Mouse (Mus musculus) neural tube, embryonic 15.5 days (tissue): Measurements from ENCODE around the gene Ulk1. TPM values are rescaled to one million over a fixed set of nuclear protein-coding genes. Genes with fewer than 3 reads are reported as not detected.
A peak's percentile ranks its signal among the peaks of the same experiment; 100 is the strongest.
"Not testable (repeated sequence)": the region's sequence is repeated elsewhere in the genome, so short reads cannot be mapped to it uniquely, and the experiment has no call there.

Source experiments
- ATAC-seq: fragments of 200-750 bp; cut with Nextera tagmentation; 2 replicates; pipeline ENCODE4 v1.8.0; 2017; ENCODE audit warnings: mild to moderate bottlenecking, moderate TSS enrichment, moderate library complexity; ENCODE audit not compliant: low FRiP score
- H3K27ac ChIP-seq: fragments of 300-500 bp; sonication (generic); replicated peaks from 2 replicates; pipeline ENCODE4 v1.5.1; 2015; ENCODE audit warnings: mild to moderate bottlenecking, inconsistent platforms
- H3K27me3 ChIP-seq: fragments of 300-500 bp; sonication (generic); replicated peaks from 2 replicates; pipeline ENCODE4 v1.6.1; 2015; ENCODE audit warnings: inconsistent platforms
- H3K36me3 ChIP-seq: fragments of 300-500 bp; sonication (generic); 2 replicates; pipeline ENCODE4 v1.6.1; 2015; ENCODE audit warnings: inconsistent platforms
- H3K4me1 ChIP-seq: fragments of 300-500 bp; sonication (generic); 2 replicates; pipeline ENCODE4 v1.6.1; 2015; ENCODE audit warnings: inconsistent platforms
- H3K4me2 ChIP-seq: fragments of 300-500 bp; sonication (generic); 2 replicates; pipeline ENCODE4 v1.6.1; 2015; ENCODE audit warnings: inconsistent platforms, mild to moderate bottlenecking, moderate library complexity
- H3K4me3 ChIP-seq: fragments of 300-500 bp; sonication (generic); replicated peaks from 2 replicates; pipeline ENCODE4 v1.5.1; 2015; ENCODE audit warnings: mild to moderate bottlenecking, inconsistent platforms
- H3K9ac ChIP-seq: fragments of 300-500 bp; sonication (generic); replicated peaks from 2 replicates; pipeline ENCODE4 v1.6.1; 2015; ENCODE audit warnings: mild to moderate bottlenecking, inconsistent platforms
- H3K9me3 ChIP-seq: fragments of 300-500 bp; sonication (generic); replicated peaks from 2 replicates; pipeline ENCODE4 v1.6.1; 2016; ENCODE audit warnings: inconsistent platforms
- WGBS: fragments of 180-500 bp; shearing (Covaris S2); methylation state at CpG from one replicate; pipeline ENCODE4 v1.1.7; 2015; ENCODE audit warnings: mixed read lengths; 5-methylcytosine and 5-hydroxymethylcytosine counted together
- polyA plus RNA-seq: library from polyadenylated mRNA; unstranded; fragments of >200 nt; fragmentation: Nextera tagmentation; extraction: Ambion mirVana; gene quantifications from 2 replicates; pipeline ENCODE4 v1.2.1, GENCODE M21; 2015

Ulk1 gene
- 24.3 and 27.0 TPM in 2 replicates for polyA plus RNA-seq

- Histone ChIP-seq H3K9ac (peak within 1 kb of the TSS; percentile 79), H3K4me1 (peaks cover 45% of the 10 kb centered on the region), H3K9me3 (no peaks in the 10 kb centered on the region), H3K27me3 (no peaks in the 10 kb centered on the region), H3K36me3 (peaks cover 6% of the 10 kb centered on the region; the same call in 1 of the 2 replicates), H3K4me2 (peak within 1 kb of the TSS; percentile 98), H3K4me3 (peak within 1 kb of the TSS; percentile 82), H3K27ac (peak within 1 kb of the TSS; percentile 81)
- WGBS = under 1% methylated on average over 74 of the region's 80 CpGs
- ATAC-seq = peak; percentile 97
Measured at GRCm38 (mm10) chr5:110809667-110810325, at the start of gene Ulk1. TSS of gene Ulk1 (minus strand) at chr5:110810097.

- ATAC-seq = peak; percentile 31; the same call in 1 of the 2 replicates
- no peak overlapping the region for H3K9ac ChIP-seq
- no peaks in the 10 kb centered on the region for H3K27me3 ChIP-seq
- 49% methylated on average over 13 of the region's 13 CpGs for WGBS
- peak overlapping the region; percentile 39 for H3K4me2 ChIP-seq
- H3K27ac ChIP-seq = peak overlapping the region; percentile 81
- no peaks in the 10 kb centered on the region for H3K36me3 ChIP-seq
- no peaks in the 10 kb centered on the region for H3K9me3 ChIP-seq
- H3K4me1 ChIP-seq = peaks cover 6% of the 10 kb centered on the region; the same call in 1 of the 2 replicates
- no peak overlapping the region for H3K4me3 ChIP-seq
Measured at GRCm38 (mm10) chr5:110859013-110859650, 49.2 kb upstream of the Ulk1 start.

GRCm38 (mm10) chr5:110857091-110857490, 47.2 kb upstream of the Ulk1 start:
- 89% methylated on average over 5 of the region's 5 CpGs for WGBS
- Histone ChIP-seq H3K4me1 (peaks cover 6% of the 10 kb centered on the region; the same call in 1 of the 2 replicates), H3K4me2 (no peak overlapping the region), H3K9ac (no peak overlapping the region), H3K9me3 (no peaks in the 10 kb centered on the region), H3K4me3 (no peak overlapping the region), H3K36me3 (no peaks in the 10 kb centered on the region), H3K27ac (no peak overlapping the region), H3K27me3 (no peaks in the 10 kb centered on the region)
- no peak for ATAC-seq

GRCm38 (mm10) chr5:110852990-110853389, 43.1 kb upstream of the Ulk1 start:
- H3K4me1 ChIP-seq = no peaks in the 10 kb centered on the region

GRCm38 (mm10) chr5:110841046-110841862, 31.4 kb upstream of the Ulk1 start:
- Histone ChIP-seq H3K9me3 (no peaks in the 10 kb centered on the region), H3K27me3 (no peaks in the 10 kb centered on the region), H3K4me3 (no peak overlapping the region), H3K36me3 (no peaks in the 10 kb centered on the region), H3K4me2 (no peak overlapping the region), H3K9ac (no peak overlapping the region), H3K4me1 (peaks cover 18% of the 10 kb centered on the region), H3K27ac (no peak overlapping the region)
- ATAC-seq = no peak
- WGBS = 95% methylated on average over 14 of the region's 14 CpGs

More at GRCm38 (mm10) chr5:110852990-110853389, 43.1 kb upstream of the Ulk1 start:
- H3K27ac ChIP-seq = no peak overlapping the region
- H3K27me3 ChIP-seq = no peaks in the 10 kb centered on the region
- H3K9ac ChIP-seq = no peak overlapping the region
- WGBS = 95% methylated on average over 1 of the region's 1 CpGs
- no peaks in the 10 kb centered on the region for H3K36me3 ChIP-seq
- H3K4me2 ChIP-seq = no peak overlapping the region
- no peaks in the 10 kb centered on the region for H3K9me3 ChIP-seq
- H3K4me3 ChIP-seq = no peak overlapping the region
- ATAC-seq = no peak

GRCm38 (mm10) chr5:110840465-110840864, 30.6 kb upstream of the Ulk1 start:
- H3K27ac ChIP-seq = peak overlapping the region; percentile 58; the same call in 1 of the 2 replicates
- 12% methylated on average over 4 of the region's 4 CpGs for WGBS
- H3K4me2 ChIP-seq = peak overlapping the region; percentile 90
- H3K4me3 ChIP-seq = peak overlapping the region; percentile 86
- no peak for ATAC-seq
- H3K27me3 ChIP-seq = no peaks in the 10 kb centered on the region
- H3K36me3 ChIP-seq = no peaks in the 10 kb centered on the region
- peak overlapping the region; percentile 43 for H3K9ac ChIP-seq
- H3K9me3 ChIP-seq = no peaks in the 10 kb centered on the region
- peaks cover 20% of the 10 kb centered on the region for H3K4me1 ChIP-seq

- Histone ChIP-seq H3K27me3 (no peaks in the 10 kb centered on the region), H3K9ac (peak within 1 kb of the TSS; percentile 74), H3K36me3 (no peaks in the 10 kb centered on the region), H3K9me3 (no peaks in the 10 kb centered on the region), H3K4me3 (peak within 1 kb of the TSS; percentile 86), H3K4me2 (peak within 1 kb of the TSS; percentile 90), H3K27ac (peak within 1 kb of the TSS; percentile 83), H3K4me1 (peaks cover 20% of the 10 kb centered on the region)
- WGBS = under 1% methylated on average over 41 of the region's 41 CpGs
- peak; percentile 99 for ATAC-seq
Measured at GRCm38 (mm10) chr5:110839678-110840365, 29.9 kb upstream of the Ulk1 start, which contains the start of the genes Hscb and Chek2. TSS of gene Hscb (minus strand) at chr5:110839777. TSS of gene Chek2 (plus strand) at chr5:110839979.

GRCm38 (mm10) chr5:110839038-110839677, 29.3 kb upstream of the Ulk1 start:
- Histone ChIP-seq H3K9me3 (no peaks in the 10 kb centered on the region), H3K4me2 (peak overlapping the region; percentile 90), H3K27me3 (no peaks in the 10 kb centered on the region), H3K4me3 (peak overlapping the region; percentile 86), H3K36me3 (no peaks in the 10 kb centered on the region), H3K4me1 (peaks cover 20% of the 10 kb centered on the region), H3K9ac (peak overlapping the region; percentile 74), H3K27ac (peak overlapping the region; percentile 83)
- 8% methylated on average over 28 of the region's 28 CpGs for WGBS
- ATAC-seq = peak; percentile 83

GRCm38 (mm10) chr5:110838016-110838415, 28.1 kb upstream of the Ulk1 start:
- not testable (repeated sequence) for H3K4me2 ChIP-seq, H3K9me3 ChIP-seq, H3K9ac ChIP-seq, H3K36me3 ChIP-seq, H3K27ac ChIP-seq, ATAC-seq, H3K27me3 ChIP-seq, H3K4me3 ChIP-seq
- WGBS = 96% methylated on average over 5 of the region's 5 CpGs
- H3K4me1 ChIP-seq = peaks cover 20% of the 10 kb centered on the region

GRCm38 (mm10) chr5:110835959-110836358, 26.1 kb upstream of the Ulk1 start:
- Histone ChIP-seq H3K9ac (no peak overlapping the region), H3K4me3 (no peak overlapping the region), H3K9me3 (no peaks in the 10 kb centered on the region), H3K36me3 (no peaks in the 10 kb centered on the region), H3K27me3 (no peaks in the 10 kb centered on the region), H3K4me2 (no peak overlapping the region), H3K4me1 (peaks cover 20% of the 10 kb centered on the region), H3K27ac (no peak overlapping the region)
- 35% methylated on average over 3 of the region's 3 CpGs for WGBS
- no peak for ATAC-seq
